Mouse (Mus musculus) kidney, postnatal 36 days (tissue): ENCODE measurements around the gene Cyb5d1.

Experiments used
- DNase-seq, 2 experiments: peaks; one replicate each; pipeline ENCODE4 v3.0.0; 2021 to 2022; ENCODE audit warnings: mixed read lengths in 2 of 2

Cyb5d1 gene

GRCm38 (mm10) chr11:69395235-69395633 lies at the start of gene Cyb5d1, which contains the start of gene Naa38:
Cyb5d1 (minus strand) TSS chr11:69395631.
Naa38 (plus strand) TSS chr11:69395487.
- peak; percentile 94 to 96 for DNase-seq

GRCm38 (mm10) chr11:69443328-69443727 lies 47.9 kb upstream of the Cyb5d1 start:
- peak; percentile 13 to 27 for DNase-seq

GRCm38 (mm10) chr11:69437291-69437690 lies 41.9 kb upstream of the Cyb5d1 start:
- DNase-seq, result no peak

- DNase-seq, result no peak
Measured at GRCm38 (mm10) chr11:69433189-69433588, 37.8 kb upstream of the Cyb5d1 start.

- DNase-seq, result no peak
Measured at GRCm38 (mm10) chr11:69432640-69432982, 37.2 kb upstream of the Cyb5d1 start.

- peak; percentile 88 to 91 for DNase-seq
Measured at GRCm38 (mm10) chr11:69431829-69432639, 36.6 kb upstream of the Cyb5d1 start.

GRCm38 (mm10) chr11:69430631-69431030 lies 35.2 kb upstream of the Cyb5d1 start:
- DNase-seq, result no peak

- peak; percentile 44 to 54 for DNase-seq
Measured at GRCm38 (mm10) chr11:69429313-69429712, 33.9 kb upstream of the Cyb5d1 start.

GRCm38 (mm10) chr11:69428751-69429150 lies 33.3 kb upstream of the Cyb5d1 start:
- peak; percentile 89 to 93 for DNase-seq

GRCm38 (mm10) chr11:69426246-69426645 lies 30.8 kb upstream of the Cyb5d1 start:
- no peak for DNase-seq

- no peak for DNase-seq
Measured at GRCm38 (mm10) chr11:69423885-69424284, 28.5 kb upstream of the Cyb5d1 start.

- no peak for DNase-seq
Measured at GRCm38 (mm10) chr11:69422842-69423241, 27.4 kb upstream of the Cyb5d1 start.

GRCm38 (mm10) chr11:69421131-69421977 lies 25.9 kb upstream of the Cyb5d1 start:
- no peak for DNase-seq

- DNase-seq, result no peak
Measured at GRCm38 (mm10) chr11:69420554-69421000, 25.1 kb upstream of the Cyb5d1 start.

GRCm38 (mm10) chr11:69419813-69420553 lies 24.6 kb upstream of the Cyb5d1 start:
- DNase-seq, result peak; percentile 62 to 81

GRCm38 (mm10) chr11:69419443-69419812 lies 24.0 kb upstream of the Cyb5d1 start:
- DNase-seq, result peak in 1 of 2 experiments; percentile 57

GRCm38 (mm10) chr11:69418481-69419442 lies 23.3 kb upstream of the Cyb5d1 start:
- DNase-seq, result peak; percentile 95 to 98

- DNase-seq, result peak; percentile 98 to 99
Measured at GRCm38 (mm10) chr11:69417449-69418384, 22.3 kb upstream of the Cyb5d1 start.

- no peak for DNase-seq
Measured at GRCm38 (mm10) chr11:69416921-69417448, 21.6 kb upstream of the Cyb5d1 start.

- DNase-seq, result no peak
Measured at GRCm38 (mm10) chr11:69416509-69416908, 21.1 kb upstream of the Cyb5d1 start.
